Mouse (Mus musculus): ENCODE measurements at regions not wholly inside any gene's neighbourhood (a gene's known extent, or its start where the extent isn't known, plus 50 kb on each side); places are given as distances from the start of the nearest gene placed in this dataset.
"Not testable (repeated sequence)": the region's sequence is repeated elsewhere in the genome, so short reads cannot be mapped to it uniquely, and the experiment has no call there.

DNA sequence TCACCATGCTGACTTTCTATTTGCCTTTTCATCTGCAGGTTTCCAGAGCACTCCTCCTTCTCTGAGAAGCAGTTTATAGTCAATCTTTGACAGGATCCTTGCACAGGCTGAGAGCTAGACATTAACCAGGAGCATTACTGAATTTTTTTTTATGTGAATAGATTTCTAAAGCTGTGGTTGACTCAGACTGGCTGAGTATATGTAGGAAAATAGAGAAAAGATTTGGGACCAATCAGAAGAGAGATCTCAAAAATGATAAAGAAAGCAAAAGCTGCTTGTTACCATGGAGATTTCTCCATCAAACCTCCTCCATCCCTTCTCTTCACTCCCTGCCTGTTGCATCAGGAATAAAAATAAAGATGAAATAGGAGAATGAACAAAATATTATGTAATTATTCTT, 731.2 kb upstream of the Ndn start:
- DNase-seq (ENCODE audit: low spot score in 2 of 2), result no peak

DNA sequence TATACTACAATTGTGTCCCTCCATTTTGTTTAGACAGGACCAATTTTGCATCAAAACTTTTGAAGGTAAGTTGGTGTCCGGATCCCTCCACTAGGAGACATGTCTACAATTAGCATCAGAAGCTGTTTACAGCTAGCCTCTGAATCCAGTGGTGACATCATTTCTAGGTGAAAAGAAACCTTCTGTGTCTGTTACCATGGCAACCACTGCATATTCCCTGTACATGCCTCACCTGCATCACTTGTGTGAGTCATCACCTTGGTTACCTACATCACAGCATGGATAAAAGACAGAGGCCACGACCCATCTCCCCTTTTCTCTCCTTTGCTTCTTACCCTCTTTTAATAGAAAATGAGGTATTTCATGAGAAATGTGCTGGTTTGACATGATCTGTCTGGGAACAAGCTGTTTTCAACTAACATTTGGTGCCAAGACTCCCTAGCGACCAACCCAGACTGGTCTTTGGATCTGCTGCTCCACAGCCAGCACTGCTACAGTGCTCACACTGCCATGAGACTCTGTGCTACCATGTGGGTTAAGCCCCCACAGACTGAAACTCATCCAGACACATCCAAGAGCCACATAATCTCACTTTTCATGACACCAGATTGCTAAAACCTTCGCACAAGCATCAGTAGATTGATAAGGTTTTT, 701.4 kb upstream of the Ndn start:
- DNase-seq (ENCODE audit: low spot score in 2 of 2), result no peak

DNA sequence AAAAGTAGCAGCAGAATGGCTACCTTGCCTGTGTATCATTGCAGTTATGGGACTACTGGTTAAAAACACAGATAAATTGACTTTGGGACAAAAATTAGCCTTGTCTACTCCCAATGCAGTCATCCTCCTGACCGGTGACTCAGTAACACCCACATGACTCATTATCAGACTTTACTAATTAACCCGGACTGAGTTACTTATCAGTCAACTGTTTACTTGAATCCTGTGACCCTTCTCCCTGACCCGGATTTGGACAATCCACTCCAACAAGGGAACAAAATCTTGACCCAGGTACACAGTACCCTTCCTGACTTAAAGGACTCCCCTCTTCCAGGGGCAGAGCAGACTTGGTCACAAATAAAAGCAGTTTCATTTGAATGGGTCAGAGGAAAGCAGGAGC, 688.3 kb upstream of the Ndn start:
- DNase-seq (ENCODE audit: low spot score in 2 of 2), result no peak

DNA sequence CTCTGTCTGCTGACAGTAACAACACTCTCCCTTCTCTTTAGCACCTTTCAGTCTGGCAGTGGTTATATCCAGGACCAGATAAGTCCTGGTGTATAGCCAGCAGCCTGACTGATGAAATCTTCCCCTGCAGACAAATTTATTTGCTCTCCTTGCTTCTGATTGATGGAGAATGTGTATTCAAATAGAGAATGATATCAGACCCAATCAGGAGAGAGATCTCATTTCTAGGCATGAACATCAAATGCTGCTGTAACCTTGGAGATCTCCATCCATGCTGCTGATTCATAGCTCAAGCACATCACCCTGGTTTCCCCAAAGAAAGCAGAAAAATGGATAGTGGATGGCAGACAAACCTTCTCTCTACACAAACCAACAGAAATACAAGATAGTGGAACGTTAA, 663.3 kb upstream of the Ndn start:
- DNase-seq (ENCODE audit: low spot score in 2 of 2), result no peak

DNA sequence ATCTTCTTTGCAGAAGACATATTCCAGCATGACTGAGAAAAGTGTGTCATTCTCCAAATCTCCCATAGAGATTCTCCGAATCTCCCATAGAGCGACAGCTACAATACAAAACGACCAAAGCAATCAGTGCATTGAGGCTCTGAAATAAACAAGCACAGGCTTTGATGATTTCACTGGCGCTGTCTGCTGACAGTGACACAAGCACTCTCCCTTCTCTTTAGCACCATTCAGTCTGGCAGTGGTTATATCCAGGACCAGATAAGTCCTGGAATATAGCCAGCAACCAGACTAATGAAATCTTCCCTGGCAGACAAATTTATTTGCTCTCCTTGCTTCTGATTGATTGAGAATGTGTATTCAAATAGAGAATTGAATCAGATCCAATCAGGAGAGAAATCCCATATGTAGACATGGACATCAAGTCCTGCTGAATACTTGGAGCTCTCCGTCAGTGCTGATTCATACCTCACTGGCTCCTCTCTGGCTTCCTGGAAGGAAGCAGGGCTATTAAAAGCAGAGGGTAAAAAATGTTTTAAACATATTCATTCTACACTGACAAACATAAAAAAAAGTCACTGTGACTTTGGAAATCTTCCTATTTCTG, 661.2 kb upstream of the Ndn start:
- no peak for DNase-seq (ENCODE audit: low spot score in 2 of 2)

DNA sequence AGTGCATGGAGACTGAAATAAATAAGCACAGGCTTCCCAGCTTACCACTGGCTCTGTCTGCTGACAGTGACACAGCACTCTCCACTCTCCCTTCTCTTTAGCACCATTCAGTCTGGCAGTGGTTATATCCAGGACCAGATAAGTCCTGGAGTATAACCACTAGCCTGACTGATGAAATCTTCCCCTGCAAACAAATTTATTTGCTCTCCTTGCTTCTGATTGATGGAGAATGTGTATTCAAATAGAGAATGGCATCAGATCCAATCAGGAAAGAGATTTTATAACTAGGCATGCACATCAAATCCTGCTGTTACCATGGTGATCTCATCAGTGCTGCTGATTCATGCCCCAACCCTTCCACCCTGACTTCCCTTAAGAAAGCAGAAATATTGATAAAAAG, 620.2 kb upstream of the Ndn start:
- no peak for DNase-seq (ENCODE audit: low spot score in 2 of 2)

DNA sequence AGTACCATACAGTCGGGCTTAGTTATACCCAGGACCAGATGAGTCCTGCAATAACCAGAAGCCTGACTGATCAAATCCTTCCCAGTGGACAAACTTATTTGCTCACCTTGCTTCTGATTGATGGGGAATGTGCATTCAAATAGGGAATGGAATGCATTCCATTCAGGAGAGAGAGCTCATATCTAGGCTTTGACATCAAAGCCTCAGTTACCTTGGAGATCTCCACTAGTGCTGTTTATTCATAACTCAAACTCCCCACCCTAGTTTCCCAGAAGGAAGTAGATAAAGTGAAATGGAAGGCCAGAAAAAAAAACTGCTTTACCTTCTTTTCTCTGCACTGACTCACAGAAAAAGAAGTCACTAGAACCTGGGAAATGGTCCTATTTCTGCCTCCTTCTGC, 608.9 kb upstream of the Ndn start:
- DNase-seq (ENCODE audit: low spot score in 2 of 2), result no peak

DNA sequence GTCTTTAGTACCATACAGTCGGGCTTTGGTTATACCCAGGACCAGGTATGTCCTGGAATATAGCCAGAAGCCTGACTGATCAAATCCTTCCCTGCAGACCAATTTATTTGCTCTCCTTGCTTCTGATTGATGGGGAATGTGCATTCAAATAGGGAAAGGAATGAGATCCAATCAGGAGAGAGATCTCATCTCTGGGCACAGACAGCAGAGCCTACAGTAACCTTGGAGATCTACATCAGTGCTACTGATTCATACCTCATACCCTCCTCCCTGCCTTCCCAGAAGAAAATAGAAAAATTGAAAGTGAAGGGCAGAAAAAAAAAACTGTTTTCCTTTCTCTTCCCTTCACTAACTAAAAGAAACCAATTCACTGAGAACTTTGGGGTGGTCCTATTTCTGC, 607.0 kb upstream of the Ndn start:
- DNase-seq (ENCODE audit: low spot score in 2 of 2), result not testable (repeated sequence)

DNA sequence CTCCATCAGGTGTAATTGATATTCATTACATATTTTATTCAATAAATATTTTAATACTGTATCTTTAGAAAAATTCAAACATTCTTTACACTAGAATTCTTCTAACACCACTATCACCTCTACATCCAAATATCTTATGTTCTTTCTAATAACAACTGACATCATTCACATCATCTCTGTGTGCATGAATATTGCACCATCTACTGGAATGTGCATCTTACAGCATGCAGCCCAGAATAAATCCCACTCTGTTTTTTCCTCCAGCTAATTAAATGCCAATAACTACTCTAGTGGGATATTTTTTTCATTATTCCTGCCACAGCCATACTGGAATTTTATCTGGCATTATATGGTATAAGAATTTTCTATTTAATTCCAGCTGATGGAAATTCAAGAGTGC, 576.5 kb upstream of the Ndn start:
- DNase-seq (ENCODE audit: low spot score in 2 of 2), result no peak

DNA sequence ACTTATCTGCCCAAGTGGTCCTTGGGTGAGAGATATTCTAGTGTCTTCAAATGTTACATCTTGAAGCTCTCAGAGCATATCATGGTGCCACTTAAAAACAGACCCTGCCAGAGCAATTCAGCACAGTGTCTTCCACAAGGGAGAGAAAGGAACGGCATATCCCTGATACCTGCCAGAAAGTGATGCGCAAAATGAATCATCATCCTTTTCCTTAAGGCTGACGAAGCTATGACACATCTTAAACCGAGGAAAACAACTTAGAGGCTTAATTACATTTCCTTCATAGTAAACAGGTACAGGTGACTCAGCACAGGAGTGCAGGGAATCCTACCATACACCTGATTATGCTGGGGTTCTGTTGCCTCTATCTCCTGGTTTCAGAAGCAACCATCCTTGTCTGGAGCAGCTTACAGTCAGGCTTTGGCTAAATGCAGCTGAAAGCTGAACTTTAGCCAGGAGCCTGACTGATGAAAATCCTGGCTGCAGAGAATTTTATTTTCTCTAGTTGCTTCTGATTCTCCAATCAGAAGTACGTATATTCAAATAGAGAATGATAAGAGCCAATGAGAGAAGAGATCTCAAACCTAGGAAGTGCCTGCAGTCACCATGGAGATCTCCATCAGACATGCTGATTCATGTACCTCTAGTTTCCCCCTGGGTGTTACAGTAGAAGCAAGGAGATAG, 556.1 kb upstream of the Ndn start:
- DNase-seq (ENCODE audit: low spot score in 2 of 2), result no peak

DNA sequence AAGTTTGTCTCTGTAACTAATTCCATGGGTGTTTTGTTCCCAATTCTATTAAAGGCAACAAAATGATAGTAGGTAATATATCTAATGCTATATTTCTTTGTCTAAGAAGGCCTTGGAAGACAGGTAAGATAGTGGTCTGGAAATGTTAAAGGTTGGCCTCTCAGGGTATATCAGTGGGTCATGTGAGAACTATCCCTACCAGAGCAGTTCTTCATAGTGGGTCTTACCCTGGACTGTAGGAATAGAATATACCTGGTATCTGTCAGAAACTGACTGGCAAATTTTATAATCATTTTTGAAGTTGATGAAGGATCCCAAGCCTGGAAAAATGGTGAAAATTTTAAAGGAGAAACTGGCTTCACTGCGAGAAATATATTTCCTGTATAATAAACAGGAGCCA, 509.5 kb upstream of the Ndn start:
- no peak for DNase-seq (ENCODE audit: low spot score in 2 of 2)

DNA sequence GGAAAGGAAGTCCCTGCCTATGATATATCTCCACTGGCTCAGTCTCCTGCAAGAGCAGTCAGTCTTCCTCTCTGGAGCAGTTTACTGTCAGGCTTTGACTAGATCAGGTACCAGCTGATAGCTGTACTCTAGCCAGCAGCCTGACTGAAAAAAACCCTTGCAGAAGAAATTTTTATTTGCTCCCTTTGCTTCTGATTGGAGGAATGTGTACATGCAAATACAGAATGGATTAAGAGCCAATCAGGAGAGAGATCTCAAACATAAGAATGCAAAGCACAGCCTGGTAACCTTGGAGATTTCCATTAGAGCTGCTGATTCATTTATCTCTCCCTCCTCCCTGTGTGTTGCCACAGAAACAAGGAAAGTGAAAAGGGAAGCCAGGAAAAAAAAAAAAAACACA, 509.1 kb upstream of the Ndn start:
- peak in 1 of 2 experiments; percentile 1 for DNase-seq (ENCODE audit: low spot score in 2 of 2)

DNA sequence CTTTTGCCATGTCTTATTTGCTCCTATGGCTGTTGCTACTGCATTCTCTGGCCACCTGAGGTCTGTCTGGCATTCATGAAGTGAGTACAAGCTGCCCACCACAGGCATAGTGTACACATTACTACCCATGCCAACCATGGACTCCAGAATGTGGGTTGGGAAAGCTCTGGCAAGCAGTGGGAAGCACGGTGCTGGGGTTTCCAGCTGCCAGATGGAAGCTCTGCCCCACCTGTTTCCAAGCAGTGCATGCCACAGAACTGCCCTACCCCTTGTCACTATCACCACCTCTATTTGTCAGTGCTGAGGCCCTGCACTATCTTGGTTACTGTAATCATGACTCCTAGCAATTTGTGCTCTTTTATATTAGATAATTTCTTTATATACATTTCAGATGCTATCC, 494.4 kb upstream of the Ndn start:
- no peak for DNase-seq (ENCODE audit: low spot score in 2 of 2)

DNA sequence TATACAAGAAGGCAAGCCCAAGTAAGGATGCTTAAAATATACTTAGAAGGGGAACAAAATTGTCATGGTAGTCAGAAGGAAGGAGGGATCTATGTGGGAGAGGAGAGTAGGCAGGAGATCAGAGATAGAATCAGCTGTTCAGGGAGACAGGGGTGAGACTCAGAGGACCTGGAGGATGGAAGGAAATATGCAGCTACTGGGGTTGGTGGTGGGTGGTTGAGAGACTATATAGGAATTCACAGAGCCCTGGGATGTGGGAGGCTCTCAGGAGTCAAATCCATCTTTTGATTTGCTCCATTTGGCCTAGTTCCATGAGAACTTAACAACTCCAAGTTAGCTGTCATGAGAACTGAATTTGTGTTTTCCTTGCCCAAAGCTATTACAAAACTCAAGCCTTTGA, 481.9 kb upstream of the Ndn start:
- DNase-seq (ENCODE audit: low spot score in 2 of 2), result no peak

DNA sequence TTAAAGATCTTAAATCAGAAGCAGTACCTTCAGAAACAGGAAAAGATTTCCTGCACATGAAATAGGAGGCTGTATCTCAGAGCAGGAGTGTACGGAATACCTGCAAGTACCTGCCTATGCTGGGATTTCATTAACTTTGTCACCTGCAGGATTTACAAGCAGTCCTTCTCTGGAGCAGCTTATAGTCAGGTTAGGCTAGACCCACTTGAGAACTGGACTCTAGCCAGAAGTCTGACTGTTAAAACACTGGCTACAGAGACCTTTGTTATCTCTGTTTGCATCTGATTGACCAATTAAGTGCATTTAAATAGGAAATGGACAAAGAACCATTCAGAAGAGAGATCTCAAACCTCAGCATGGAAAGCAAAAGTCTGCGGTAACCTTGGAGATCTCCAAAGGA, 480.0 kb upstream of the Ndn start:
- no peak for DNase-seq (ENCODE audit: low spot score in 2 of 2)

DNA sequence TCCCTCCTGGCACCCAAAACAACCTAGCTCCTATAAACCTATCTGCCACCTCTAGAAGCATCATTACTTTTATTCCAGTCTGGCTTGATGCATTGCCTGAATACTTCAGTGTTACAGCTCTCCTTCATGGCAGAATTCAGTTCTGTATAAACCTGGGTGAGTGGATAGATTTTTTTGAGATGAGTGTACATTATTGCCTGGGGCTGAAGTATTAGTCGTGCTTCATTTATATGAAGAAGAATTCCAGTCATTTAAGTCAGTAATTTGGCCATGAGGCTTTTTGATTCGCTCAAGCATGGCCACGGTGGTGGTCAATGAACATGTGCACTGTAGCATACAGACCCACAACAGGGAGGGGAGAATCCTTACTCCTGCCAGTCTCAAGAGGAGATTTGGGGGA, 470.1 kb upstream of the Ndn start:
- no peak for DNase-seq (ENCODE audit: low spot score in 2 of 2)

DNA sequence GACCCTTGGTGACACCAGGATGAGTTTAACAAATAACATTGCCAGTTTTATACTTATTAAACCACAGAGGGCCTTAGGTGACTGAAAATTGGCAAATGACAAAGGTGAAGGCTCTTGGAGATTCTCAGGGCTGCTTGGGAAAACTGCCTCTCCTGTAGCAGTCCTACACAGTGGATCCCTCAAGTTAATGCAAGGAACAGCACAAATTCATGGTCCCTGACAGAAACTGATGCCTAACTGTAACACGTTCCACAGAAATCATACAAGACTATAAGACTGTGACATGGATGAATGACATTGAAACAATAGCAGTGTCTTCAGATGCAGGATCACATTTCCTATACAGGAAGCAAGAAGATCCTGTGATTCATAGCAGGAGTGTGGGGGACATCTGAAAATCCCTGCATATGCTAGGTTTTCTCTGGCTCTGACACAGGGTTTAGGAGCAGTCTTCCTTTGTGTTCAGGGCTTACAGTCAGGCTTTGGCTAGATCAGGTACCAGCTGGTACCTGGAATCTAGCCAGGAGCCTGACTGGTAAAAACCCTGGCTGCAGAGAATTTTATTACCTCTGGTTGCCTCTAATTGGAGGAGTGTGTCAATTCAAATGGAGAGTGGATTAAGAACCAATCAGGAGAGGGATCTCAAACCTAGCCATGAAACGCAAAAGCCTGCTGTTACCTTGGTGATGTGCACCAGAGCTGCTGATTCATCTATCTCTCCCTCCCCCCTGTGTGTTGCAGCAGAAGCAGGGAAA, 468.9 kb upstream of the Ndn start:
- DNase-seq (ENCODE audit: low spot score in 2 of 2), result peak in 1 of 2 experiments; percentile 37

DNA sequence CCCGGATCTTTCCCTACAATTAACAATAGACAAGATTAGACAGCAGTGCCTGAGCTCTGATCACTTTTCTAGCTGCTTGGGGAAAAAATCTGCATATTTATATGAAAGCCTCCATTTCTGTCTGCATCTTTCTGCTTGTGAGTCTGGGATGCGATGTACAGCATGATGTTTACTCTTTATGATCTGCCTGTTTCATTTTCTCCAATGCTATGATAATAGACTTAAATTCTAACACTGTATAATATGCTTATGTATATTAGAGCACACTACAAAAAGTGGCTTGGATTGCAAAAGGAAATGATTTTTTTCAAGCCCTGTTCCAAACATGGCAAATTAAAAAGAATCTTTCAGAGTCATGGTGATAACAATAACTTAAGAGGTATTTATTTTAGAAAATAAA, 468.3 kb upstream of the Ndn start:
- DNase-seq (ENCODE audit: low spot score in 2 of 2), result no peak

DNA sequence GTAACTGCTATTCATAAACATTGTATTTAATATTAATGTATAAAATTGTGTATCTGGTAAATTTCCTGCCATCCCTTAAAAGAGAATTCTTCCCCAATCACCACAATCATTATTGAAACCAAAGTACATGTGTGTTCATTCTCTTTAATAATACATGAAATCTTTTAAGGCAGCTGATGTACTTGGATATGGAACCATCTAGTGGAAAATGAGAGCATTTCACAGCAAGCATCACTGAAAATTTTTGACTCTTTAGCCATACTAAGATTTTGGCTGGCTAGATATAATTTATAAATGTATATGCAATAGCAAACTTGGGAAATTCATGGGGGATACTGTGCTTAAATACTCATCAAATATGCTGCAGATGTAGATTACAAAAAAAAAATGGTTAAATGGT, 467.8 kb upstream of the Ndn start:
- no peak for DNase-seq (ENCODE audit: low spot score in 2 of 2)

Data from cerebellum, postnatal 4 days (tissue).